Mouse (Mus musculus) thymus, adult 2 months (tissue): Measurements from ENCODE around the gene Csrnp1. TPM values are rescaled to one million over a fixed set of nuclear protein-coding genes. Genes with fewer than 3 reads are reported as not detected.
A peak's percentile ranks its signal among the peaks of the same experiment; 100 is the strongest.

ENCODE experiments used
- DNase-seq: peaks from one replicate; pipeline ENCODE4 v3.0.0; 2021
- H3K27ac ChIP-seq: fragments of 200-500 bp; 2 replicates; pipeline ENCODE4 v1.5.1; 2012; ENCODE audit warnings: low read length, control low read depth; ENCODE audit not compliant: control insufficient read depth, insufficient read depth
- H3K27me3 ChIP-seq: fragments of 200-500 bp; 2 replicates; pipeline ENCODE4 v1.6.1; 2012; ENCODE audit warnings: mild to moderate bottlenecking, low read length, moderate library complexity, mixed read lengths; ENCODE audit not compliant: control insufficient read depth, insufficient read depth
- H3K36me3 ChIP-seq: fragments of 200-500 bp; 2 replicates; pipeline ENCODE4 v1.6.1; 2012; ENCODE audit warnings: mild to moderate bottlenecking, low read length, moderate library complexity; ENCODE audit not compliant: control insufficient read depth, insufficient read depth
- H3K4me1 ChIP-seq: fragments of 200-500 bp; replicated peaks from 2 replicates; pipeline ENCODE4 v1.6.1; 2012; ENCODE audit warnings: low read length; ENCODE audit not compliant: control insufficient read depth, insufficient read depth
- H3K4me3 ChIP-seq: fragments of 200-500 bp; 2 replicates; pipeline ENCODE4 v1.5.1; 2012; ENCODE audit warnings: mild to moderate bottlenecking, low read length, control low read depth, moderate library complexity; ENCODE audit not compliant: control insufficient read depth, insufficient read depth
- CTCF ChIP-seq: fragments of 200-500 bp; IDR thresholded peaks from 2 replicates; pipeline ENCODE4 v1.5.1; 2012; ENCODE audit warnings: mild to moderate bottlenecking, control low read depth, low read length, moderate library complexity, borderline replicate concordance; ENCODE audit not compliant: control insufficient read depth, poor library complexity, insufficient read depth; ENCODE audit errors: extremely low read depth
- POLR2A ChIP-seq: fragments of 200-500 bp; IDR thresholded peaks from 2 replicates; pipeline ENCODE4 v1.6.1; 2012; ENCODE audit warnings: mild to moderate bottlenecking, low read length, control low read depth, moderate library complexity; ENCODE audit not compliant: control insufficient read depth, poor library complexity, insufficient read depth; ENCODE audit errors: extremely low read depth
- WGBS: fragments of 180-500 bp; shearing (Covaris S2); methylation state at CpG from one replicate; pipeline ENCODE4 v1.1.7; 2018; 5-methylcytosine and 5-hydroxymethylcytosine counted together
- polyA plus RNA-seq: library from polyadenylated mRNA; depleted of rRNA; stranded (reverse); fragments of >200 nt; gene quantifications from 2 replicates; pipeline ENCODE4 v1.2.3, GENCODE M21; 2012

The Csrnp1 gene
- polyA plus RNA-seq, 1 experiment: 283 TPM

GRCm38 (mm10) chr9:119970221-119970620, 14.2 kb downstream of the Csrnp1 start:
- H3K4me1 ChIP-seq: 0 out of 2 replicates have a peak, but pooled peaks cover 6% of the 10 kb centered on the region
- H3K4me3 ChIP-seq: no peak overlapping the region
- 68% methylated on average over 6 of the region's 6 CpGs for WGBS
- H3K27me3 ChIP-seq: no peaks in the 10 kb centered on the region
- TF ChIP-seq CTCF (peak; percentile 58; the same call in 1 of the 2 replicates), POLR2A (no peak)
- peaks cover 38% of the 10 kb centered on the region for H3K36me3 ChIP-seq
- H3K27ac ChIP-seq: no peak overlapping the region
- DNase-seq: peak; percentile 47

- TF ChIP-seq POLR2A: no peak
- no peak for TF ChIP-seq CTCF
- 96% methylated on average over 7 of the region's 7 CpGs for WGBS
- Histone ChIP-seq H3K4me1 (0 out of 2 replicates have a peak, but pooled peaks cover 6% of the 10 kb centered on the region), H3K36me3 (peaks cover 35% of the 10 kb centered on the region), H3K4me3 (no peak overlapping the region), H3K27me3 (no peaks in the 10 kb centered on the region), H3K27ac (no peak overlapping the region)
- DNase-seq: no peak
These were observed 14.6 kb downstream of the Csrnp1 start for GRCm38 (mm10) chr9:119969811-119970210.

GRCm38 (mm10) chr9:119966221-119966910, 18.1 kb downstream of the Csrnp1 start:
- Histone ChIP-seq H3K27ac (no peak overlapping the region), H3K4me3 (no peak overlapping the region), H3K27me3 (no peaks in the 10 kb centered on the region), H3K4me1 (0 out of 2 replicates have a peak, but pooled peaks cover 2% of the 10 kb centered on the region), H3K36me3 (peaks cover 2% of the 10 kb centered on the region)
- DNase-seq: no peak
- WGBS: 96% methylated on average over 26 of the region's 26 CpGs
- TF ChIP-seq CTCF: no peak
- no peak for TF ChIP-seq POLR2A

GRCm38 (mm10) chr9:119965186-119965585, 19.3 kb downstream of the Csrnp1 start:
- DNase-seq: no peak
- H3K36me3 ChIP-seq: no peaks in the 10 kb centered on the region
- no peak overlapping the region for H3K27ac ChIP-seq
- no peaks in the 10 kb centered on the region for H3K4me1 ChIP-seq
- no peak for TF ChIP-seq CTCF
- WGBS: 88% methylated on average over 3 of the region's 3 CpGs
- no peaks in the 10 kb centered on the region for H3K27me3 ChIP-seq
- no peak overlapping the region for H3K4me3 ChIP-seq

- H3K4me3 ChIP-seq: no peak overlapping the region
These were observed 20.3 kb downstream of the Csrnp1 start for GRCm38 (mm10) chr9:119964206-119964605.

GRCm38 (mm10) chr9:119962987-119963667, 21.3 kb downstream of the Csrnp1 start:
- 36% methylated on average over 21 of the region's 21 CpGs for WGBS
- no peaks in the 10 kb centered on the region for H3K27me3 ChIP-seq
- H3K4me3 ChIP-seq: no peak overlapping the region
- H3K36me3 ChIP-seq: no peaks in the 10 kb centered on the region
- no peaks in the 10 kb centered on the region for H3K4me1 ChIP-seq
- H3K27ac ChIP-seq: no peak overlapping the region
- no peak for TF ChIP-seq POLR2A
- TF ChIP-seq CTCF: peak; percentile 97
- peak; percentile 82 for DNase-seq

More at GRCm38 (mm10) chr9:119964206-119964605, 20.3 kb downstream of the Csrnp1 start:
- TF ChIP-seq POLR2A: no peak
- no peak for TF ChIP-seq CTCF
- Histone ChIP-seq H3K27ac (no peak overlapping the region), H3K4me1 (no peaks in the 10 kb centered on the region), H3K27me3 (no peaks in the 10 kb centered on the region), H3K36me3 (no peaks in the 10 kb centered on the region)
- DNase-seq: no peak
- WGBS: 81% methylated on average over 3 of the region's 3 CpGs

- no peak overlapping the region for H3K4me3 ChIP-seq
- 57% methylated on average over 4 of the region's 4 CpGs for WGBS
- no peak for DNase-seq
- TF ChIP-seq POLR2A (no peak), CTCF (no peak)
- H3K36me3 ChIP-seq: no peaks in the 10 kb centered on the region
- no peak overlapping the region for H3K27ac ChIP-seq
- H3K4me1 ChIP-seq: no peaks in the 10 kb centered on the region
- no peaks in the 10 kb centered on the region for H3K27me3 ChIP-seq
These were observed 22.2 kb downstream of the Csrnp1 start for GRCm38 (mm10) chr9:119962216-119962615.
